Mouse (Mus musculus) hindbrain, embryonic 12.5 days (tissue): Measurements from ENCODE around the gene Uck2. TPM values are rescaled to one million over a fixed set of nuclear protein-coding genes. Genes with fewer than 3 reads are reported as not detected.

Experiments
- ATAC-seq: fragments of 200-750 bp; cut with Nextera tagmentation; 2 replicates; pipeline ENCODE4 v1.8.0; 2017; ENCODE audit warnings: moderate TSS enrichment; ENCODE audit not compliant: low FRiP score
- H3K27ac ChIP-seq: fragments of 300-500 bp; sonication (generic); 2 replicates; pipeline ENCODE4 v1.5.1; 2016; ENCODE audit warnings: mild to moderate bottlenecking
- H3K27me3 ChIP-seq: fragments of 300-500 bp; sonication (generic); 2 replicates; pipeline ENCODE4 v1.6.1; 2016; ENCODE audit warnings: mild to moderate bottlenecking
- H3K36me3 ChIP-seq: fragments of 300-500 bp; sonication (generic); 2 replicates; pipeline ENCODE4 v1.6.1; 2016; ENCODE audit warnings: mild to moderate bottlenecking
- H3K4me1 ChIP-seq: fragments of 300-500 bp; sonication (generic); 2 replicates; pipeline ENCODE4 v1.6.1; 2016
- H3K4me2 ChIP-seq: fragments of 300-500 bp; sonication (generic); replicated peaks from 2 replicates; pipeline ENCODE4 v1.6.1; 2016; ENCODE audit warnings: mild to moderate bottlenecking
- H3K4me3 ChIP-seq: fragments of 300-500 bp; sonication (generic); 2 replicates; pipeline ENCODE4 v1.5.1; 2016; ENCODE audit warnings: mild to moderate bottlenecking
- H3K9ac ChIP-seq: fragments of 300-500 bp; sonication (generic); 2 replicates; pipeline ENCODE4 v1.6.1; 2016; ENCODE audit warnings: mild to moderate bottlenecking, moderate library complexity
- H3K9me3 ChIP-seq: fragments of 300-500 bp; sonication (generic); replicated peaks from 2 replicates; pipeline ENCODE4 v1.6.1; 2016; ENCODE audit warnings: mild to moderate bottlenecking
- WGBS: fragments of 180-500 bp; shearing (Covaris S2); methylation state at CpG from one replicate; pipeline ENCODE4 v1.1.7; 2016; 5-methylcytosine and 5-hydroxymethylcytosine counted together
- polyA plus RNA-seq: library from polyadenylated mRNA; unstranded; fragments of >200 nt; fragmentation: Nextera tagmentation; extraction: Ambion mirVana; gene quantifications from 2 replicates; pipeline ENCODE4 v1.2.1, GENCODE M21; 2016

The Uck2 gene
- polyA plus RNA-seq, 1 experiment from 2014 or later, result 98.6 TPM

DNA sequence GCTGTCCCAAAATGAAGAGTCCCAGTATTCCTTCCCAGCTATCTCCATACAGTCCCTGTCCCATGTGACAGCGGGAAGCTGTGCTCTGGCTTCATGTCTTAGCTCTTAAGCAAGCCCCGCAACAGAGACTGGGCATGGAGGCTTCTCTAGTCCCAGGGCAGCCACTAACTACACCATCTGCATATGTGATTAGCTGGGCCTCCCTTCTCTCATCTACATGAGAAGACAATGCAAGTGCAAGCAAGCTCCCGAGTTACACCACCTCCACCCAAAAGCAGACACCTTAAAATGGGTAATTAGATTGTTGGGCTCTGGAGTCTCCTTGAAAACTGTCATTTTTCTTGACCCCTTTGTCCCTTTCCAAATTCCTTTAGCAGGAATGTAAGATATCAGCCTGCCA lies 3.0 kb downstream of the Uck2 start:
- no peak for ATAC-seq
- Histone ChIP-seq H3K9ac (no peak overlapping the region), H3K27me3 (no peaks in the 10 kb centered on the region), H3K4me1 (peaks cover 30% of the 10 kb centered on the region), H3K9me3 (no peaks in the 10 kb centered on the region), H3K27ac (no peak overlapping the region), H3K4me3 (no peak overlapping the region), H3K4me2 (peak overlapping the region; percentile 73), H3K36me3 (no peaks in the 10 kb centered on the region; the same call in 1 of the 2 replicates)
- WGBS, result 45% methylated on average over 3 of the region's 3 CpGs

DNA sequence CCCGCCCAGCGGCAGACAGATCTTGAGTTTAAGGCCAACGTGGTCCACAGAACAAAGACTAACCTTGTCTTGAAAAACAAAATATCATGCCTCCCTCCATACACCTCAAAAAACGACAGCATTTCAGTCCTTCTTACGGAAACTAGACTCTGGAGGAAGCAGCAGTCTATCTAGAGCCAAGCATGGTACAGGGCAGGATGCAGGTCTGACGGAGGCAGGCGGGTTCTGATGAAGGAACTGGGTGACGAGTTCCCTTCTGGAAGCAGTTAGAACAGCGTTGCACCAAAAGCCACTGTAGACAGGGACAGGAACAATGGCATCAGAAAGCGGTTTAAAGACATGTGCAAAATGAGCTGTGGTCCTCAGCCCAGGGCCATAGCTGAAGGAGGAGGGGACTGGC lies 5.1 kb downstream of the Uck2 start:
- Histone ChIP-seq H3K27me3 (no peaks in the 10 kb centered on the region), H3K4me2 (no peak overlapping the region), H3K4me3 (no peak overlapping the region), H3K27ac (no peak overlapping the region), H3K36me3 (no peaks in the 10 kb centered on the region; the same call in 1 of the 2 replicates), H3K9me3 (no peaks in the 10 kb centered on the region), H3K9ac (no peak overlapping the region), H3K4me1 (peaks cover 25% of the 10 kb centered on the region)
- 87% methylated on average over 10 of the region's 10 CpGs for WGBS
- ATAC-seq, result no peak

DNA sequence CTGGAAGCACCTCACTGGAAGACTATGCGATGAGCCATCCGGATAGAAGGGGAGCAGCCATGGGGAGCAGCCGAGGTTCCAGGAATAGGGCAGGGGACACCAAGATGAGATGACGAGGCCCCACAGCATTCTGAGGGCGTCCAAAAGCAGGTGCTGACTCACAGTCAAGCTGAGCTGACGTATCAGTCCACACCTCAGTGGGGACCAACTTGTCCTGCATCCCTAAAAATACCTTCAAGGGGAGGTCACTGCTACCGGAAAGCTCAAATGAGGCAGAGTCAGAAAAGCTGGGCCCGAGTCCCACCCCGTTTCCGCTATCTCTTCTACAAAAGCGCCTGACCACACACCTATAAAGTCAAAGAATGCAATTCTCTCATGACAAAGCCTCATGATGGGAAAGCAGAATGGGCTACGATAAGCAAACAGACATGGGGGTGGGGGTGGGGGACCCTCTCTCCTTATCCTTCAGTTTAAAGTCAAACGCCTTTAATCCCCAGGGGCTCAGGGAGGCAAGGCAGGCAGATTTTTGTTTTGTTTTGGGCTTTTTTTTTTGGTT lies 5.9 kb downstream of the Uck2 start:
- H3K36me3 ChIP-seq, result no peaks in the 10 kb centered on the region; the same call in 1 of the 2 replicates
- ATAC-seq, result no peak
- H3K9me3 ChIP-seq, result no peaks in the 10 kb centered on the region
- H3K9ac ChIP-seq, result no peak overlapping the region
- 72% methylated on average over 13 of the region's 13 CpGs for WGBS
- H3K4me1 ChIP-seq, result peaks cover 26% of the 10 kb centered on the region
- no peak overlapping the region for H3K4me2 ChIP-seq
- H3K27ac ChIP-seq, result no peak overlapping the region
- H3K27me3 ChIP-seq, result no peaks in the 10 kb centered on the region
- H3K4me3 ChIP-seq, result no peak overlapping the region

- Histone ChIP-seq H3K36me3 (no peaks in the 10 kb centered on the region; the same call in 1 of the 2 replicates), H3K27me3 (no peaks in the 10 kb centered on the region), H3K4me3 (no peak overlapping the region), H3K9me3 (no peaks in the 10 kb centered on the region), H3K9ac (no peak overlapping the region), H3K4me2 (no peak overlapping the region), H3K27ac (no peak overlapping the region), H3K4me1 (peaks cover 34% of the 10 kb centered on the region)
- 78% methylated on average over 6 of the region's 6 CpGs for WGBS
- no peak for ATAC-seq
These were observed 6.7 kb downstream of the Uck2 start for GRCm38 (mm10) chr1:167278395-167278794.

GRCm38 (mm10) chr1:167274646-167275390 lies 10.3 kb downstream of the Uck2 start:
- Histone ChIP-seq H3K4me1 (peaks cover 42% of the 10 kb centered on the region), H3K9me3 (no peaks in the 10 kb centered on the region), H3K9ac (no peak overlapping the region), H3K27me3 (no peaks in the 10 kb centered on the region), H3K36me3 (no peaks in the 10 kb centered on the region), H3K27ac (no peak overlapping the region), H3K4me3 (no peak overlapping the region), H3K4me2 (no peak overlapping the region)
- ATAC-seq, result no peak
- 84% methylated on average over 12 of the region's 12 CpGs for WGBS

- Histone ChIP-seq H3K9me3 (no peaks in the 10 kb centered on the region), H3K27me3 (no peaks in the 10 kb centered on the region), H3K27ac (no peak overlapping the region)
These were observed 11.5 kb downstream of the Uck2 start for GRCm38 (mm10) chr1:167273380-167274163.

GRCm38 (mm10) chr1:167271841-167272240 lies 13.3 kb downstream of the Uck2 start:
- Histone ChIP-seq H3K27ac (peak overlapping the region; percentile 25; the same call in 1 of the 2 replicates), H3K4me1 (peaks cover 57% of the 10 kb centered on the region), H3K4me3 (no peak overlapping the region), H3K27me3 (no peaks in the 10 kb centered on the region), H3K9me3 (no peaks in the 10 kb centered on the region), H3K4me2 (no peak overlapping the region), H3K36me3 (no peaks in the 10 kb centered on the region), H3K9ac (no peak overlapping the region)
- 49% methylated on average over 8 of the region's 8 CpGs for WGBS
- ATAC-seq, result no peak

More at GRCm38 (mm10) chr1:167273380-167274163, 11.5 kb downstream of the Uck2 start:
- H3K9ac ChIP-seq, result no peak overlapping the region
- WGBS, result 68% methylated on average over 14 of the region's 14 CpGs
- H3K4me1 ChIP-seq, result peaks cover 46% of the 10 kb centered on the region
- ATAC-seq, result no peak
- no peak overlapping the region for H3K4me2 ChIP-seq
- no peaks in the 10 kb centered on the region for H3K36me3 ChIP-seq
- H3K4me3 ChIP-seq, result no peak overlapping the region

- Histone ChIP-seq H3K4me3 (no peak overlapping the region), H3K9me3 (no peaks in the 10 kb centered on the region), H3K9ac (no peak overlapping the region), H3K4me1 (peaks cover 58% of the 10 kb centered on the region), H3K27me3 (no peaks in the 10 kb centered on the region), H3K27ac (peak overlapping the region; percentile 25), H3K36me3 (no peaks in the 10 kb centered on the region), H3K4me2 (0 out of 2 replicates have a peak overlapping the region, but pooled peaks have one; percentile 53)
- 36% methylated on average over 4 of the region's 4 CpGs for WGBS
- ATAC-seq, result peak; percentile 15; the same call in 1 of the 2 replicates
These were observed 13.8 kb downstream of the Uck2 start for GRCm38 (mm10) chr1:167271304-167271703.

DNA sequence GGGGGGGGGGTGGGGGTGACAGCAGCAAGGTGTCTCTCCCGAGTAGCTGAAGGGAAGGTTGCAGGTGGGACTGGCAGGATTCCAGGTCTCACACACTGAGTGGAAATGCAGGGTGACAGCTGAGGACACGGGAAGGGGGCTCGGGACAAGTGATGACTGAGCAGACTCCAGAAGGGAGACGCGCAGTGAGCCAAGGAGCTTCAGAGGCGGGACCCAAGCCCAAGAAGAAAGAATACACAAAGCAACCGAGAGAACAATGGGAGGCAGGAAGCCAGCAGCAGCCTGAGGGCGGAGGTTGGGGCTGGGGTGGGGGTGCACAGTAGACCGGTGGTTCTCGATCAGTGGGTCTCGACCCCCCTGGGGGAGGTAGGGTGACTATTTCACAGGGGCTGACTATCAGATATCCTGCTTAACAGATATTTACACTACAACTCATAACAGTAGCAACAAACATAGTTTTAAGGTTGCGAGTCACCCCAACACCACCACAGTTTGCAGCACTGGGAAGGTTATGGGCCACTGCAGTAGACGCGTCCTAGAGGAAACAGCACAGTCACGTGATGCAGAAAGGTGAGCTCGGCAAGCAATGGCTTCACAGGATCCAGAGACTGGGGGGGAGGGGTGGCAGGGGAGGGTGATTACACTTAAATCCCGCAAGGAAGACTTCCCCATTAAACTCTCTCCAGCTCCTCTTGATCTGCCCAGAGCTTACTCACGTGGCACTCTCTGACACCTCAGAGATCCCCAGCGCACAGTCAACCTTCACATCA lies 14.6 kb downstream of the Uck2 start:
- peak overlapping the region; percentile 57 for H3K9ac ChIP-seq
- H3K27me3 ChIP-seq, result no peaks in the 10 kb centered on the region
- no peaks in the 10 kb centered on the region for H3K36me3 ChIP-seq
- peak overlapping the region; percentile 53 for H3K4me2 ChIP-seq
- peak; percentile 59 for ATAC-seq
- H3K4me1 ChIP-seq, result peaks cover 58% of the 10 kb centered on the region
- no peaks in the 10 kb centered on the region for H3K9me3 ChIP-seq
- peak overlapping the region; percentile 19 for H3K4me3 ChIP-seq
- 10% methylated on average over 19 of the region's 19 CpGs for WGBS
- H3K27ac ChIP-seq, result peak overlapping the region; percentile 57

DNA sequence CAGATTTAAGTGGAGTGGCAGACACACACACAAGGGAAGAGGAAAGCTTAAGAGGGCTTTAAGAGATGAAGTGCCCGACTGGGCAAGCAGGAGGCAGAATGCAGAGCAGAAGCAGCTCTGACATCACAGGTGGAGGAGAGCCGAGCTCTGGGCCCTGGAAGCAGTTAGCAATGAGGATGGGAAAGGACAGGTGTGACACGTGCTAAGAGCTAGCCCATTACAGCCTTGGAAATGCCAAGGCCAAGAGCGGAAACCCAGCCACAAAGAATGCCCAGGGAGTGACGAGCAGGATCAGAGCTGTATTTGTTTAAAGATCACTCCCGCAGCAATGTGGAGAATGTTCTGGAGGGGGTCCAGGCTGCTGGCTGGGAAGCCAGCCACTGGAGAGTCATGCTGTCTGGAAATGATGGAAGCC lies 15.3 kb downstream of the Uck2 start:
- peak; percentile 7; the same call in 1 of the 2 replicates for ATAC-seq
- no peaks in the 10 kb centered on the region for H3K36me3 ChIP-seq
- WGBS, result 23% methylated on average over 6 of the region's 6 CpGs
- H3K27me3 ChIP-seq, result no peaks in the 10 kb centered on the region
- H3K4me1 ChIP-seq, result peaks cover 58% of the 10 kb centered on the region
- H3K9ac ChIP-seq, result peak overlapping the region; percentile 57
- peak overlapping the region; percentile 19; the same call in 1 of the 2 replicates for H3K4me3 ChIP-seq
- peak overlapping the region; percentile 57 for H3K27ac ChIP-seq
- H3K4me2 ChIP-seq, result peak overlapping the region; percentile 53
- no peaks in the 10 kb centered on the region for H3K9me3 ChIP-seq

GRCm38 (mm10) chr1:167269350-167269811 lies 15.7 kb downstream of the Uck2 start:
- H3K4me1 ChIP-seq, result peaks cover 58% of the 10 kb centered on the region
- no peak for ATAC-seq
- 35% methylated on average over 14 of the region's 14 CpGs for whole genome bisulfite sequencing

More at GRCm38 (mm10) chr1:167269350-167269811, 15.7 kb downstream of the Uck2 start:
- Histone ChIP-seq H3K36me3 (no peaks in the 10 kb centered on the region), H3K9me3 (no peaks in the 10 kb centered on the region), H3K9ac (no peak overlapping the region), H3K4me2 (peak overlapping the region; percentile 53; the same call in 1 of the 2 replicates), H3K27ac (peak overlapping the region; percentile 57; the same call in 1 of the 2 replicates), H3K27me3 (no peaks in the 10 kb centered on the region), H3K4me3 (no peak overlapping the region)
